Mouse (Mus musculus) adrenal gland (tissue): ENCODE results near the gene Arhgef7.

ENCODE experiments used
- intact Hi-C: fragments of 180-260 bp; cut with DNase I; formaldehyde crosslinking; loops from one replicate; pipeline ENCODE4 v1.15.1; 2025

The Arhgef7 gene

GRCm38 (mm10) chr8:11710415-11710814 lies 17.1 kb upstream of the Arhgef7 start:
- intact Hi-C loops = no loop called here

DNA sequence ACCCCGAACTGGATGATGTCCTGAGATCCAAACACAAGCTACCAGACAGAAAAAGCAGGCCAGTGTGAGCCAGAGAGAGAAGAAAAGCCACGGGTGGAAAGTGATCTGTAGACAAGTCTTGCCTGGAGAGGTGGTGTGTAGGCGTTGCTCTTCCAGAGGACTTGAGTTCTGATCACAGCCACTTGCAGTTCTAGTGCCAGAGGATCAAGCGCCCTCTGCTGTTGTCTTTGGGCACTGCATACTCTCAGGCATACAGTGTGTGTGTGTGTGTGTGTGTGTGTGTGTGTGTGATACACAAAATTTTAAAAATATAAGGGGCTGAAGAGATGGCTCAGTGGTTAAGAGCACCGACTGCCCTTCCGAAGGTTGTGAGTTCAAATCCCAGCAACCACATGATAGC lies 15.3 kb upstream of the Arhgef7 start:
- intact Hi-C loops = no loop called here

DNA sequence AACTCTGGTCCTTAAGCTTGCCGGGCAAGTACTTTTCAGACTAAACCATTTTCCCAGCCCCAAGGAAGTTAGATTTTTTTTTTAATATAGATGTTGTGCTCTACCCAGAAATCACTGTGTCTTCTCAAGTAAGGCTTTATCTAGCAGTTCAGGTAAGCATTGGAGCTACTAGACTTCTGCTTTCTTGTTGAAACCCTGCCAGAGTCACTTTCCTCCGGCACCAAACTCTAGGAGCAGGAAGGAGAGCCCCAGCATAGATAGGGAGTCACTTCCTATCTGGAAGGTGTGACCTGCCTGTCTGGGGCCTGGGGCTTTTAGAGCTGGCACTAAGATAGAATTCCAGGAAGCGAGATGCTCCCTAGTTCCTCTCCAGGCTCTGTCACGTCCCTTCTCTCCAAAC lies 10.3 kb upstream of the Arhgef7 start:
- intact Hi-C loops = no loop called here

GRCm38 (mm10) chr8:11727273-11727650 lies 259 bp upstream of the Arhgef7 start:
- intact Hi-C loops = no loop called here

GRCm38 (mm10) chr8:11728482-11729295 lies 1.2 kb downstream of the Arhgef7 start:
- intact Hi-C loops = no loop called here

DNA sequence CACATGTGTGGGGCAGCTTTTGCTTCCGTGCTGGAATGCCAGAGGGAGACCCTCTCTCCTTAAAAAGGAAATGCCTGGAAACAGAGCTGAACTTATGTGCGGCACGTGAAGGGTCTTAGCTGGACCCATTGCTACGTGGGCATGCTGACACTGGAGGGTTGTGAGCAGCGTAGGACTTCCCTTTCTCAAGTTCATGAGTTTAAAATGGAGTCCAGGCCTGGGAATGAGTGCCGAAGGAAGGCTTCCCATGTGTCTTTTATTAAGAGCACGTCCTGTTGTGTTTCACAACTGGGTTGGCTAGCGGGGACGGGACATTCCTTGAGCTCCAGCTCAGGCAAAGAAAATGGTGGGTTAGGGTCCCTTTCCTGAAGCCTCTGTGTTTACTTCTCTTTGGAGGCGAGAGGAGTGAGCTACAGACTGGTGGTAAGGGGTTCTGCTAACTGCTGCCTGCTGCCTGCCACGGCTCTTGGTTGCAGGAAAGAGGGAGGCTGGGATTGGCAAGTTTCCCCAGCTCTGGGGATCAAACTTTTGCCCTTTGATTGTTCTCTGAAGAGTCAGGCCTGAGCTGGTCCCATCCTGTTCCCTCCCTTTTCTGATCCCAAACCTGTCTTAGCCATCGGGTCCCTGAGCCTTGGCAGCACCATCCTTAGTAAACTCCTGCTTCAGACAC lies 2.9 kb downstream of the Arhgef7 start:
- intact Hi-C loops = no loop called here

GRCm38 (mm10) chr8:11735672-11736235 lies 8.2 kb downstream of the Arhgef7 start:
- intact Hi-C loops = no loop called here

- intact Hi-C loops = no loop called here
Measured at GRCm38 (mm10) chr8:11737096-11737495, 9.6 kb downstream of the Arhgef7 start.

DNA sequence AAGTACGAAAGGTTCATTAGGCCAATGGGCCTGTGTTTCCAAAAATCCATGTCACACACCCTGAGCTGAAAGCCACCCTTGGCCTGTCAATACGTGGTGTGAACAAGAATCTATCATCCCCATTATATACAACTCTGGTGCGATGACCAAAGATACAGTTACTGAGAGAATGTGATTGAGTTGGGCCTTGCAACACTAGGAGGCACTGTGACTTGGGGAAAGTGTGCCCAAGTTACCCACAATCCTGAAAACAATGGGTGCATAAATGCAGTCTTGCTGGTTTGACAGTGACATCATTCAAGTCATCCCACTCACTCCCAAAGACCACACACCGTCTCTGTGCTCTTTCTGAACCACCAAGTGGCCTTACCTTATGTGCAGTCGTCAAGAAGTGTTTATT lies 11.6 kb downstream of the Arhgef7 start:
- intact Hi-C loops = no loop called here

- intact Hi-C loops = no loop called here
Measured at GRCm38 (mm10) chr8:11740857-11741256, 13.3 kb downstream of the Arhgef7 start.

DNA sequence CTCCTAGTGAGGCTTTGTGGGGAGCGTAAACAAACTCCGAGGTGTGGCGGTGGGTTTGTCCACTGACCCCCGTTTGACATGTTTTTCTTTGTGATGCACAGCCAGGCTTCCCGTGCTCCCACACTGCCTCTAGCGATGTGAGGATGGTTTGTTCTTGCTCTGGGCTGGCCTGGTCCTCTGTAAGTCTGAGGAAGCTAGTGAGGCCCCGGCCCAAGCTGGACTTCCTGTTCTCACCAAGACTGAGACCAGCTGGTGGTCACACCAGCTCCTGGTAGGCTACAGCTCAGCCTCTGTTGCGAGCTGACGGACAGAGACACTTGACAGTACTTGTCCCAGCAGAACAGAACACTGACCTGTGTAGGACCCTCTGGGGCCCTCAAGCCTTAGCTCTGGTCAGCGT lies 16.1 kb downstream of the Arhgef7 start:
- intact Hi-C loops = no loop called here

DNA sequence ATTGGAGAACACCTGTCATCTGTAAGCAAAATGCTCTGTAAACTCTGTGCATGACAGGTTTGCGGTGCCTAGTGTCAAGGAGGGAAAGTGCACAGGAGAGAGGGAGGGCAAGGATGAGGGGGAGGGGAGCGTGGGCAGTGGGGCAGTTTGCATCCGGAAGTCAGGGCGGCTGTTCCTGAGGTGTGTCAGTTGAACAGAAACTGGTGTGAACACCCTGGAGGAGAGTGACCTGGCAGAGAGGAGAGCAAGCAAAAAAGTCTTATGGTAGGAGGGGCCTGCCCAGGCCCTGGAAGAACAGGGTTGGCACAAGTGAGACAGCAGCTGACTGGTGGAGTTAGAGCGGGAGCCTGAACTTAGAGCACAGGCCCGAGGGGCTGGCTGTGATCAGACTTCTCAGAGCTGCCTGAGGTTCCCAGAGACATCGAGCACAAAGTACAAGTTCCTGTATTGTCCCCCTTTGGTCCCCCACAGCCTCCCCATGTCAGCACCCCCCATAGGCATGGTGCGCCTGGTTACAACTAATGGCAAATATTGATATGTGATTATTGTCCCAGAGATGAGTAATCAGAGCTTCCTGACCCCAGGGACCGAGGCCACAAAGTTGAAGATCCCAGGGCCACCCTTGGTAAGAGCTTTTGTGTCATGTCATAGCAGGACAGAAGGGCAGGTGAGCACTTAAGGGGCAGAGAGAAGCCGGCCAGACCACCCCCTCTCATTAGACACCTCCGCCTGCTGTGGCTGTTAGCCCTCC lies 19.5 kb downstream of the Arhgef7 start:
- intact Hi-C loops = no loop called here

GRCm38 (mm10) chr8:11749472-11749871 lies 22.0 kb downstream of the Arhgef7 start:
- intact Hi-C loops = no loop called here

- intact Hi-C loops = loop anchor here (5.0 kb wide), 1 partner anchor 190 kb away; no protein-coding TSS in a partner anchor
Measured at GRCm38 (mm10) chr8:11752338-11752737, 24.8 kb downstream of the Arhgef7 start.

GRCm38 (mm10) chr8:11753155-11753941 lies 25.8 kb downstream of the Arhgef7 start:
- intact Hi-C loops = loop anchor here (5.0 kb wide), 1 partner anchor 189 kb away; no protein-coding TSS in a partner anchor

DNA sequence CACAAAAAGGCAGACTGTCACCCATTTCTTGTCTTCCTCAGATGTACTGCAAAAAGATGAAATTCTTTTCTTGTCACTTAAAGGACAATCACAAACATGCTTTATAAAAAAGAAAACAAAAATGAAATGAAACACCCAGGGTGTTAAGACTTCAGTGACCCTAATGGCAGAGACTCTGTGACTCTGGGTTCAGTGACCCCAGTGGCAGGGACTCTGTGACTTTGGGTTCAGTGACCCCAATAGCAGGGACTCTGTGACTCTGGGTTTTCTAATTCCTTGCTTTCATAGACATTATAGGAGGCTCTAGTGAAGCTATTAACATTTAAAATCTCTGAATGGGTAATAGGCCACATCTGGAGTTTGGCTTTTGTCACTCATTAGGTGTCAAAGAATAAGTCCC lies 27.2 kb downstream of the Arhgef7 start:
- intact Hi-C loops = loop anchor here (5.0 kb wide), 2 partner anchors 68 to 188 kb away; no protein-coding TSS in a partner anchor

- intact Hi-C loops = loop anchor here (5.0 kb wide), 1 partner anchor 66 kb away; no protein-coding TSS in a partner anchor
Measured at GRCm38 (mm10) chr8:11755873-11756272, 28.4 kb downstream of the Arhgef7 start.

- intact Hi-C loops = loop anchor here (2.0 to 5.0 kb wide), 3 partner anchors 31 to 167 kb away; no protein-coding TSS in a partner anchor
Measured at GRCm38 (mm10) chr8:11757568-11758481, 30.3 kb downstream of the Arhgef7 start.
